Mouse (Mus musculus) limb, embryonic 13.5 days (tissue): ENCODE measurements around the gene Ccdc160. TPM values are rescaled to one million over a fixed set of nuclear protein-coding genes. Genes with fewer than 3 reads are reported as not detected.

Source experiments
- ATAC-seq: fragments of 200-750 bp; cut with Nextera tagmentation; 2 replicates; pipeline ENCODE4 v1.8.0; 2017; ENCODE audit warnings: low read depth, moderate number of reproducible peaks, moderate TSS enrichment; ENCODE audit not compliant: low FRiP score
- H3K27ac ChIP-seq: fragments of 300-500 bp; sonication (generic); 2 replicates; pipeline ENCODE4 v1.5.1; 2015; ENCODE audit warnings: inconsistent platforms, mild to moderate bottlenecking, moderate library complexity
- H3K27me3 ChIP-seq: fragments of 300-500 bp; sonication (generic); 2 replicates; pipeline ENCODE4 v1.6.1; 2015; ENCODE audit warnings: mild to moderate bottlenecking, inconsistent platforms
- H3K36me3 ChIP-seq: fragments of 300-500 bp; sonication (generic); 2 replicates; pipeline ENCODE4 v1.6.1; 2015; ENCODE audit warnings: inconsistent platforms, mild to moderate bottlenecking, moderate library complexity
- H3K4me1 ChIP-seq: fragments of 300-500 bp; sonication (generic); 2 replicates; pipeline ENCODE4 v1.6.1; 2015; ENCODE audit warnings: inconsistent platforms
- H3K4me2 ChIP-seq: fragments of 300-500 bp; sonication (generic); replicated peaks from 2 replicates; pipeline ENCODE4 v1.6.1; 2015; ENCODE audit warnings: inconsistent platforms, mild to moderate bottlenecking, moderate library complexity
- H3K4me3 ChIP-seq: fragments of 300-500 bp; sonication (generic); 2 replicates; pipeline ENCODE4 v1.5.1; 2015; ENCODE audit warnings: moderate library complexity, mild to moderate bottlenecking, inconsistent platforms
- H3K9ac ChIP-seq: fragments of 300-500 bp; sonication (generic); 2 replicates; pipeline ENCODE4 v1.6.1; 2015; ENCODE audit warnings: mild to moderate bottlenecking, inconsistent platforms
- H3K9me3 ChIP-seq: fragments of 300-500 bp; sonication (generic); 2 replicates; pipeline ENCODE4 v1.6.1; 2016; ENCODE audit warnings: inconsistent platforms
- WGBS: fragments of 180-500 bp; shearing (Covaris S2); methylation state at CpG from one replicate; pipeline ENCODE4 v1.1.7; 2015; 5-methylcytosine and 5-hydroxymethylcytosine counted together
- polyA plus RNA-seq: library from polyadenylated mRNA; unstranded; fragments of >200 nt; fragmentation: Nextera tagmentation; extraction: Ambion mirVana; gene quantifications from 2 replicates; pipeline ENCODE4 v1.2.1, GENCODE M21; 2015

The Ccdc160 gene
- polyA plus RNA-seq, 1 experiment from 2014 or later = 0.37 TPM

DNA sequence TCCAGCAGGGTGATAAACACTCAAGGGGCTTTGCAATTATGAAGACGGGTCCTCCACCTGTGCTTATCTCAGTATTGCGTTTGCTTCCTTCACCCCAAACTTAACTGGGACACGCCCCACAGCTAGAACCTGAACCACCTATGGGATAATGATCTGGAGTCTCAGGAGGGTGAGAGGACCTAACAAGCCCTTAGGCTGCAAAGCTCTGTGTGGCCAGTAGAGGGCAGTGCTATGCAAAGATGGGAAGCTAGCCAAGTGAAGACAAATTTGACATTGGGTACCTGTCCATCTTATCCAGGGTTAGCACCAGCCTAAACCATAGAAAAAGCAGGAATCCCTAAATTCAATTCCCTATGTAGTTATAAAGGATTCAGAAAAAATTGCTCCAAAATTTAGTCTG lies 15.0 kb upstream of the Ccdc160 start:
- no peak for ATAC-seq
- Histone ChIP-seq H3K9me3 (no peaks in the 10 kb centered on the region), H3K4me2 (no peak overlapping the region), H3K36me3 (no peaks in the 10 kb centered on the region), H3K9ac (no peak overlapping the region), H3K27me3 (no peaks in the 10 kb centered on the region), H3K27ac (no peak overlapping the region), H3K4me3 (no peak overlapping the region), H3K4me1 (no peaks in the 10 kb centered on the region)
- WGBS = 55% methylated on average over 3 of the region's 3 CpGs

DNA sequence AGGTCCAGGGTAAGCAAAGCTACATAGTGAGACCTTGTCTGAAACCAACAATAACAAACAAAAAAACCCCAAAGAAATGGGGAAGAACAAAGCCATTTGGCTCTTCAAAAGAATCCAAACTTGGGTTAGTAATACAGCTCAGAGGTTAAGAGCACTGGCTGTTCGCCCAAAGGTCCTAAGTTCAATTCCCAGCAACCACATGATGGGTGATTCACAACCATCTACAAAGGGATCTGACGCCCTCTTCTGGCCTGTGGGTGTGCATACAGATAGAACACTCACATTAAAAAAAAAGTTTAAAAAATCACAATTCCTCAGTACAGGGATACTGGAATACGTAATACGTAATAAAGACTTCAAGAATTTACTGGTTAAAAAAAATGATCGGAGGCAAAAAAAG lies 13.3 kb upstream of the Ccdc160 start:
- no peak overlapping the region for H3K4me3 ChIP-seq
- 79% methylated on average over 5 of the region's 5 CpGs for WGBS
- ATAC-seq = no peak

GRCm38 (mm10) chrX:52783898-52784297 lies 7.1 kb upstream of the Ccdc160 start:
- no peak for ATAC-seq
- H3K4me1 ChIP-seq = no peaks in the 10 kb centered on the region
- H3K9ac ChIP-seq = no peak overlapping the region
- 72% methylated on average over 5 of the region's 5 CpGs for WGBS
- no peak overlapping the region for H3K4me3 ChIP-seq
- no peaks in the 10 kb centered on the region for H3K27me3 ChIP-seq
- no peak overlapping the region for H3K27ac ChIP-seq
- H3K36me3 ChIP-seq = no peaks in the 10 kb centered on the region
- H3K4me2 ChIP-seq = no peak overlapping the region
- H3K9me3 ChIP-seq = no peaks in the 10 kb centered on the region

More for the DNA sequence above, 13.3 kb upstream of the Ccdc160 start:
- H3K27ac ChIP-seq = no peak overlapping the region
- no peaks in the 10 kb centered on the region for H3K36me3 ChIP-seq
- no peak overlapping the region for H3K9ac ChIP-seq
- H3K4me1 ChIP-seq = no peaks in the 10 kb centered on the region
- H3K9me3 ChIP-seq = no peaks in the 10 kb centered on the region
- no peaks in the 10 kb centered on the region for H3K27me3 ChIP-seq
- no peak overlapping the region for H3K4me2 ChIP-seq

GRCm38 (mm10) chrX:52791944-52792719 lies 1.1 kb downstream of the Ccdc160 start:
- WGBS = 49% methylated on average over 10 of the region's 10 CpGs
- Histone ChIP-seq H3K4me1 (0 out of 2 replicates have a peak, but pooled peaks cover 3% of the 10 kb centered on the region), H3K4me2 (no peak overlapping the region), H3K36me3 (no peaks in the 10 kb centered on the region), H3K9me3 (no peaks in the 10 kb centered on the region), H3K4me3 (no peak overlapping the region), H3K27ac (no peak overlapping the region), H3K9ac (no peak overlapping the region), H3K27me3 (peaks cover 7% of the 10 kb centered on the region; the same call in 1 of the 2 replicates)
- no peak for ATAC-seq

DNA sequence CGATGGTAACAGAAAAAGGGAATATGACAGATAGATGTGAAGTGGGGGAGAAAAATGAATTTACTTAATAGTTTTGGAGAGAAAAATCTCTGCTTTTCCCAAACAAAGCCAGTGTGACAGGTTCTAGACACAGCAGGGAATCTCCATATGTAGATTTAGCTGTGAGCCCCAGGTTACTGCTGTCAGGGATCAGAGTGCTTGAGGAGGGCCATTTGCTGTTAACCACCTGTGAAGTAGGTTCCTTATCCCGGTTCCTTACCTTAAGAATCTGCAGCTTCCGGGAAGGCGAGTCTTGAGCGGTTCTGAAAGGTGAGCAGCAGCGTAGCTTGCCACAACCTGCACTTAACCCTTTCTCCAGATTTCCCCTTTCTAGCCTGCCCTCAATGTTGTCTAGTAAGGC lies 1.9 kb downstream of the Ccdc160 start:
- ATAC-seq = no peak
- 14% methylated on average over 6 of the region's 6 CpGs for WGBS

DNA sequence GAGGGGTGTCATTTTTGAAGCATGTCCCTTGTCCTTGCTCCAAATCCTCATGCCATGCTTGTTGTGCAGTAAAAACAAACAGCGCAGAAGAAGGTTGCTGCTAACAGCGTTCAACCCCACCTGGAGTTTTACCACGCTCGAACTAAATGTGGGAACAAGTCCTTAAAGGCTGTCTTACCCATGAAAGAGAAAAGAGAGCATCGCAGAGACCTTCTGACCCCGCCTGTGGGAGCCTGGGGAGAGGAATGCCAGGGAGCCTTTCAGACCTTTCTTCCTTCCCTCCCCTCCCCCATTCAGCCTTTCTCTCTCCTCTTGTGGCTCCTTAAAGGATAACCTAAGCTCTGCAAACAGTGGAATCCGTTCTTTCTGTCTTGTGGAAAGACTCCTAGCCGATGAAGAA lies 4.8 kb downstream of the Ccdc160 start:
- Histone ChIP-seq H3K27me3 (peaks cover 6% of the 10 kb centered on the region; the same call in 1 of the 2 replicates), H3K4me3 (no peak overlapping the region), H3K9me3 (no peaks in the 10 kb centered on the region), H3K4me1 (0 out of 2 replicates have a peak, but pooled peaks cover 3% of the 10 kb centered on the region), H3K36me3 (no peaks in the 10 kb centered on the region), H3K4me2 (no peak overlapping the region), H3K9ac (no peak overlapping the region), H3K27ac (no peak overlapping the region)
- no peak for ATAC-seq
- 25% methylated on average over 8 of the region's 8 CpGs for WGBS

More for the DNA sequence above, 1.9 kb downstream of the Ccdc160 start:
- Histone ChIP-seq H3K27ac (no peak overlapping the region), H3K4me2 (no peak overlapping the region), H3K4me1 (0 out of 2 replicates have a peak, but pooled peaks cover 3% of the 10 kb centered on the region), H3K9ac (no peak overlapping the region), H3K36me3 (no peaks in the 10 kb centered on the region), H3K4me3 (no peak overlapping the region), H3K27me3 (peaks cover 7% of the 10 kb centered on the region; the same call in 1 of the 2 replicates), H3K9me3 (no peaks in the 10 kb centered on the region)

GRCm38 (mm10) chrX:52797031-52797625 lies 6.1 kb downstream of the Ccdc160 start:
- 60% methylated on average over 9 of the region's 9 CpGs for WGBS
- H3K4me1 ChIP-seq = 0 out of 2 replicates have a peak, but pooled peaks cover 3% of the 10 kb centered on the region
- no peaks in the 10 kb centered on the region for H3K36me3 ChIP-seq
- H3K27ac ChIP-seq = no peak overlapping the region
- H3K4me2 ChIP-seq = no peak overlapping the region
- H3K9ac ChIP-seq = no peak overlapping the region
- H3K27me3 ChIP-seq = 0 out of 2 replicates have a peak, but pooled peaks cover 2% of the 10 kb centered on the region
- H3K9me3 ChIP-seq = no peaks in the 10 kb centered on the region
- ATAC-seq = no peak
- H3K4me3 ChIP-seq = no peak overlapping the region

- no peak for ATAC-seq
- Histone ChIP-seq H3K4me1 (0 out of 2 replicates have a peak, but pooled peaks cover 3% of the 10 kb centered on the region), H3K27ac (no peak overlapping the region), H3K4me2 (no peak overlapping the region), H3K9ac (no peak overlapping the region), H3K36me3 (no peaks in the 10 kb centered on the region), H3K4me3 (no peak overlapping the region), H3K9me3 (no peaks in the 10 kb centered on the region), H3K27me3 (no peaks in the 10 kb centered on the region)
- 71% methylated on average over 14 of the region's 14 CpGs for WGBS
Measured at GRCm38 (mm10) chrX:52798255-52798654, 7.3 kb downstream of the Ccdc160 start.

GRCm38 (mm10) chrX:52799566-52799965 lies 8.6 kb downstream of the Ccdc160 start:
- 48% methylated on average over 6 of the region's 6 CpGs for WGBS
- Histone ChIP-seq H3K4me2 (no peak overlapping the region), H3K36me3 (no peaks in the 10 kb centered on the region), H3K9me3 (no peaks in the 10 kb centered on the region), H3K9ac (no peak overlapping the region), H3K4me3 (no peak overlapping the region), H3K4me1 (0 out of 2 replicates have a peak, but pooled peaks cover 3% of the 10 kb centered on the region), H3K27ac (no peak overlapping the region), H3K27me3 (no peaks in the 10 kb centered on the region)
- ATAC-seq = no peak

GRCm38 (mm10) chrX:52819338-52819737 lies 28.3 kb downstream of the Ccdc160 start:
- Histone ChIP-seq H3K27ac (no peak overlapping the region), H3K36me3 (no peaks in the 10 kb centered on the region)
- no peak for ATAC-seq

More at GRCm38 (mm10) chrX:52819338-52819737, 28.3 kb downstream of the Ccdc160 start:
- H3K4me1 ChIP-seq = no peaks in the 10 kb centered on the region
- no peak overlapping the region for H3K4me2 ChIP-seq
- no peak overlapping the region for H3K9ac ChIP-seq
- H3K27me3 ChIP-seq = no peaks in the 10 kb centered on the region
- 39% methylated on average over 3 of the region's 3 CpGs for WGBS
- H3K4me3 ChIP-seq = no peak overlapping the region
- no peaks in the 10 kb centered on the region for H3K9me3 ChIP-seq
